Mouse (Mus musculus) urinary bladder, postnatal 4 days (tissue): ENCODE measurements around the gene Nin.

ENCODE experiments used
- DNase-seq, 2 experiments: peaks; one replicate each; pipeline ENCODE4 v3.0.0; 2021 to 2022; ENCODE audit warnings: low spot score in 2 of 2

Gene Nin

DNA sequence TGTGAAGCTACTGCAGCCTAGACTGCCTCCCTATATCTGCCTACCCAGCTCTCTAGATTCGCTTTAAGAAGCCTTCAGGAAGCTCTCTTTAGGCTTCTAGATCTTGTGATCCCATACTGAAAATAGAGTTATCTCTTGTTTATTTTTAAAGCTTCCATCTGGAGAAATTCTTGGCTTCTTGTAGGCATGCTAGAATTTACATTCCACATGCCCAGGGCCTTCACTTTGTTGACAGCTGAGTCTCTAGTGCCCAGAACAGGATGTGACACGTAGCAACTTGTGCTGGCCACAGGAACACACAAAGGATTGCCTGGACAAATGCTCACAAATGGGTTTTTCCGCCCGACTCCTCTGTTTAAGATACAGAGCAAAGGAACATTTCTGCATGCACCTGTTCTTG lies 97.6 kb downstream of the Nin start:
- no peak for DNase-seq

GRCm38 (mm10) chr12:70011681-70012080 lies 101.8 kb downstream of the Nin start:
- DNase-seq = no peak

DNA sequence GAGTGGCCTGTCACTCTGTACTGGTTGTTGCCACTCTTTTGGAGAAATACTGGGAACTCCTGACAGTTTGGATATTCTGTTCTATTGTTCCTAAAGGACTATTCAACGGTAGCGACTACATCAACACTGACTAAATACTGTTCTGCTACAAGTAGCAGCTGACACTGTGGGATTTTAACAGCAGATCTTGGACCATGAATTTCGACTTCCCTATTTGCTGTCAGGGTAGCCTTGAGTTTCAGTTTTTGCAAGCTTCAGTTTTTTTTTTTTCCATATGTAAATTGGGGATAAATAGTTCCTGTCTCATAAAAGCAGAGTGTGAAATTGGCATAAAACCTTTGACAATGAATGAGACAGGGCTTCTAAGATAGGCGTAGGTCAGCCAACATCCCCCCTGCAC lies 103.2 kb downstream of the Nin start:
- DNase-seq = no peak

DNA sequence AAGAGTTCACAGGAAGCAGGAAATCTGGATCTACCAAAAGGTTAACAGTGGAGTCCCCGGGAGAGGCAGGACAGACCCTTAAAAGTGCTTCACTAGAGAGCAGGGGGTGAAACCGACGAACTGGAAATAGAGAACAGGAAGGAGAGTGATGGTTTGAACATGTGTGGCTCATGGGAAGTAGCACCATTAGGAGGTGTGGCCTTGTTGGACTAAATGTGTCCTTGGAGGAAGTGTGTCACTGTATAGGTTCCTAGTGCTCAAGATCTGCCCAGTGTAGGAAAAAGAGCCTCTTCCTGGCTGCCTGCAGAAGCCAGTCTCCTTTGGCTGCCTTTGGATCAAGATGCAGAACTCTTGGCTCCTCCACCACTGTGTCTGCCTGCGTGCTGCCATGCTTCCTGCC lies 108.4 kb downstream of the Nin start:
- no peak for DNase-seq

DNA sequence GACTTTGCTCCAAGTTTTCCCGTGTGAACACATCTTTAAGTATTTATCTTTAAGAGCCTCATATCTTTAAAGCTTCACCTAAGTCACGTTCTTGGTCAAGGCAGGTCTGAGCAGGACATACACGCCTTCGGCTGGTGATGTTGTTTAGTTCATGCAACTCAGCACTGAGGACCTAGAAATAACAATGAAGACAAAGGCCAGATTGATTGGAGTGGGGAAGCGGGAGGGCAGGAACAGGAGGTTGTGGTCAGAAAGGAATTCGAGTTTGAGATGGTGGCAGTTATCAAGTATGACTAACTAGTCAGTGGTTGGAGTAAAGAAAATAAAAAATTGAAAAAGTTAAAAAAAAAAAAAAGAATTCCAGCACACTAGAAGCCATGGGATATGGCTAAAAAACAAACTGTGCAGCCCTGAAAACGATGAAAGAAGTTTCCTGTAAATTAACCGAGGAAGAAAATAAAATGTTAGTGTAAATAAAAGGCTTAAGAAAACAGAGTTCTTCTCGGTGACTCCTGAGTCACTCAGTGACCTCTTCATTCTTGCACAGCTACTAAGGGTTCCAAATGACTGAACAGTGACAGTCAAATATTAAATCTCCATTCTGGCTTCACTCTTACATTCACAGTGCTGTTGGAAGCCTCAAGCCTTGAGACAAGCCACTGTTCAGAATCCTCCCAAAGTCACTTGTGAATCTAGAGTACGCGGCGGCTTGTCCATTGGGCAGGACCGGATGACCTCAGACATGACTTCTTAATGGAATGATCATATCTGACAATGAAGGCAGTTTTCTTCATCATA lies 115.1 kb downstream of the Nin start:
- no peak for DNase-seq

DNA sequence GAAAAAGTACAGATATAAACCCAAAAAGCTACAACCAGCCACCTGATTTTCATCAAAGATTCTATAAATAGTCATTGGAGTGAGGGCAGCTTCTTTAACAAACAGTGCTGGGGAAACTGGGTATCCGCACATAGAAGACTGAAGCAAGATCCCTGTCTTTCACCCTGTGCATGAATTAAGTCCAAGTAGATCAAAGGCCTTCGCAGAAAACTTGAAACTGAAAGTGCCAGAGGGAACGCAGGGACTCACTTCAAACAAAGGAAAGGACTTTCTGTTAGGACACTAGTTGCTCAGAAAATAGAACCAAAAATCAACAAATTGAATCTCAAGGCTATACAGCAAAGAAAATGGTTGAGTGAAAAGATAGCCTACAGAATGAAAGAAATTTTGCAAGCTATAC lies 118.1 kb downstream of the Nin start:
- no peak for DNase-seq

DNA sequence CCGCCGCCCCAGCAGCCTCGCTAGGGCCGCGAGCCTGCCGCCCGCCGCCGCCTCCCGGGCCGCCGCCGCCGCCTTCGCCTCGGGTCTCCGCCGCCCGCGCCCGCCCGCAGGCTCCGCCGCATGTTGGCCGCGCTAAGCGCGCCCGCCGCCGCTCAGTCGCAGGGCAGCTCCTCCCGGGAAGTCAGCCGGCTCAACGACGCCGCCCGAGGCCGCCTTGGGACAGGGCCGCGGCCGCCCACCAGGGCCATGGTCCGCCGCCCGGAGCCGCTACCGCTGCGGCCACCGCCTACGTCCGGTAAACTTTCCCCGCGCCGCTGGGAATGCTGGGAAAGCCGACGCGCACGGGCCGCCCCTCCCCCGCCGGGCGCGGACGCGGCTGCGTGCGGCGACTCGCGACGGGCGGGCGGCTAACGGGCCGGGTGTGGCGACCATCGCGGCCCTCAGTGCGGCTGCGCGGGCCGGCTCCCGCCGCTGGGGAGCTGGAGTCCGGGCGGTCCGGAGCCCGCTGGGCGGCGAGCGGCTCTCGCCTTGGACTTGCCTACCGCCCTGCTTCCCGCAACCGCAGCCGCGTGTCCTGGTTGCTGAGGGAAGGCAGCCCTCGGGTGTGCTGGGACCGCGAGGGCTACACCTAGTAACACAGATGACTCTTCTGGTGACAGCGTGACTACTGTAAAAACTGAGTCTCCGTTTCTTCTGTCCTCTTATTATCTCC lies 126.6 kb downstream of the Nin start, which contains the start of gene Sav1:
Gene Sav1 (minus strand): TSS at position 217 of the 712 bp plus-strand sequence.
- peak; percentile 83 to 84 for DNase-seq

DNA sequence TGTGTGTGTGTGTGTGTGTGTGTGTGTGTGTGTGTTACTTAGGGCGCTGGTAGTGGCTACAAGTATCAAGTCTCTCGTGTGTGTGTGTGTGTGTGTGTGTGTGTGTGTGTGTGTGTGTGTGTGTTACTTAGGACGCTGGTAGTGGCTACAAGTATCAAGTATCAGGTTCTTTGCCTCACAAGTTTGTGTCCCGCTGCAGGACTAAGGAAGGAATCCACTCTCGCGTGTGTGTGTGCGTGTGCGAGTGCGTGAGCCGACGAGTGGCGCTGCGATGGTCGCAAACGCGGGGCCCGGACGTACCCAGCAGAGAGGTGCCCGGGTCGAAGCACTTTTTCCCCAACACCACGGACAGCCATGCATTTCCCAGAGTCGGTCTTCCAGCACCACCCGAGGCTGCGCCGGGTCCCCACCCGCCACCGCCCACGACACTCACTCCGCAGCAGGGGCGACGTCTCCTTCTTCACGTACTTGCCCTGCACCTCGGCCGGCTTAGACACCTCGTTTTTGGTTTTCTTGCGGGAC lies 127.2 kb downstream of the Nin start:
- DNase-seq = peak in 1 of 2 experiments; percentile 31

DNA sequence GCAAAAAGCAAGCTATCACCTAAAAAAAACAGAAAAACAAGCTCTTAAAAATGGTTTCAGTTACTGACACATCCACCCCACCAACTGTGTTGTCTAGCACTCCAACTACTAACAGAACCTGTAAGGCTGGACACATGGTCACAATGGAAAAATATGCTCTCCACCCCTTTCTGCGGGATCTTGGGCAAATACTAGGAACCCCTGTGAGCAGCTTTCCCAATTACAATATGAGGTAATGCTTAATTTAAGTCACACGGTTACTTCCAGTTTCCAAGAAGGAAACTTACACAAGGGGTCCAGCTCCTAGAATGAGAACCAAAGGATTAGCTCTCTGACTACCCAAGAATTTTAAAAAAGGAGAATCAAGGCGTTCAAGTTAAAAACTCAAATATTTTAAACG lies 128.0 kb downstream of the Nin start:
- DNase-seq = no peak

- DNase-seq = no peak
These were observed 130.6 kb downstream of the Nin start for GRCm38 (mm10) chr12:69982874-69983273.

- no peak for DNase-seq
These were observed 136.0 kb downstream of the Nin start for GRCm38 (mm10) chr12:69977376-69977998.

DNA sequence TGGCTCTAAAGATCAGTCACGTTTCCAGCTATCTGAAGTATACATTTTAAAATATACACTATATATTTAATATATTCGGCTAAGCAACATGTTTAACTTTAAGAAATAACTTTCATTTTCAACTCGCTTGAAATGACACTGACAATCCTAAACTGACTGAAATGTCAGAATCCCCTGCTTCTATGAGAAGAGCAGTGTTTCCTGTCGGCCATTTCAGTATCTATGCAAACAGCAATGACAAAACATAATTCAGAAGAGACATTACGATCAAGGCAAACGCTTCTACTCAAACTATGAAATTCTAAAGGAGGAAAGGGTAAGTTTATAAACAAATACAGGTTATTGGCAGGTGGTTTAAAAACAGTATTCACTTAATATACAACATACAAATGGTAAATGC lies 136.8 kb downstream of the Nin start:
- no peak for DNase-seq

DNA sequence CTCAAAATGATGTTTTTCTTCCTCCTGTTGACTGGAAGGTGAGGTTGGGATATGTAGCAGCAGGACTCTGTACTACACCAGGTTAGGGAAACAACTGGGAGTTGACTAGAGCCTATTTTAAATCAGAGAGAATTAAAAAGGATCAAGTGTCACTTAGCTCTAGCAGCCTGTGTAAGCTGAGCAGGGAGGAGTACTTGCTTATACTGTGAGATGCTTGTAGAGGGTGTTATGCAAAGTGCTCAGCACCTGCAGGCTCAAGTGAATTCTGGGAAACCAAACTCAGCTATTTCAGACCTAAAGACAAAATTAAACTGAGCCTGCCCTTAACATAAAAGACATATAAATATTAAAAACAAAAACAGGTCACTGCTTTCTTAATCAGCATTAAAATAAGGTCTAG lies 139.9 kb downstream of the Nin start:
- DNase-seq = no peak

- DNase-seq = no peak
These were observed 145.4 kb downstream of the Nin start for GRCm38 (mm10) chr12:69968154-69968553.

DNA sequence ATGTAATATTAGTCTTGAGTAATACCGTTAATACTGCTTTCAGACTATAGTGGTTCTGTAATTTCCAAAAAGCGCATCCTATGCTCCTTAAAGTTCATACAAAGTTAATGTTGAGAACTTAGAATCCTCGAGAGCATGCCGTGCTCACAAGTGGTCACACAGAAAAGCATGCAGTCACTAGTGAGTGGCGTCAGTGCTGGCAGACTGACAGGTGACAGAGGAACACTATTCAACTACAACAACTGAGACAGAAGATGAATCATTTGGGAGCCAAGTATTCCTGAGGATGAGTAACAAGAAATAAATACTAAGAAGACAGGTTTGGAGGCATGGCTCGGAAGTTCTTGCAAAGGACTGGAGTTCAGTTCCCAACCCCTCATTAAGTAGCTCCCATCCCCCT lies 146.4 kb downstream of the Nin start:
- DNase-seq = no peak

GRCm38 (mm10) chr12:69966071-69966470 lies 147.4 kb downstream of the Nin start:
- peak in 1 of 2 experiments; percentile 29 for DNase-seq

DNA sequence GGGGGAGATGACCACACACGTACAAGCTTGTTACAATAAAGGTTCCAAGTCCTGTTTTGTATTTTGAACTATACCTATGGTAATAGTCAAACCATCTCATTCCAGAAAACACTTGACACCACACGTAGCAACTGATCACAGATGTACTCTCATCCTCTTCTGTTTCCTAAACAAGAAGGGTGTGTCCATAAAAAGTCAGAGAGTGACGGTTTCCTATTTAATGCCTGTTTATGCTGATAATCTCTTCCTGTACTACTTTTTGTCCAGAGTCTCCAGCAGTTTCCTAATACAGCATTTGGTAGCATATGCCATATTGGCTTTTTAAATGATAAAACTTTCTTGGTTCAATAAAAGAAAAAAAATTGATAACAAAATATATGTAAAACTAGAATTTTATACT lies 147.9 kb downstream of the Nin start:
- no peak for DNase-seq

DNA sequence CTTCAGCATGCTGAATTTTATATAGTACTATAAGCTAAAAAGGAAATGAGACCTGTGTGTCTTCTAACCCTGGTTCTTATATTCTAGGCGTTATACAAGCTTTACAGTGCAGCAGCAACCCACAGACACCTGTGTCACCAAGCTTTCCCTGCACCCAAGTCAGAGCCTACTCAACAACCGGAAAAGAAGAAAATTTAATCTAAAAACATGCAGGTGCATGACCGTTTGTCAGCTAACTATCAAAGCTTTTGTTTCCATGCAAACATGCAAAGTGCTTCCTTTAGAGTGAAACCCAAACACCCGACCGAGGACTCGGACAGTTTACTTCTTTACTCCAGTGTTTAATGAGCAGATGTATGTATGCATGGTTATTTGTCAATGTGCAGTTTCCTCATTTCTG lies 150.4 kb downstream of the Nin start:
- no peak for DNase-seq

DNA sequence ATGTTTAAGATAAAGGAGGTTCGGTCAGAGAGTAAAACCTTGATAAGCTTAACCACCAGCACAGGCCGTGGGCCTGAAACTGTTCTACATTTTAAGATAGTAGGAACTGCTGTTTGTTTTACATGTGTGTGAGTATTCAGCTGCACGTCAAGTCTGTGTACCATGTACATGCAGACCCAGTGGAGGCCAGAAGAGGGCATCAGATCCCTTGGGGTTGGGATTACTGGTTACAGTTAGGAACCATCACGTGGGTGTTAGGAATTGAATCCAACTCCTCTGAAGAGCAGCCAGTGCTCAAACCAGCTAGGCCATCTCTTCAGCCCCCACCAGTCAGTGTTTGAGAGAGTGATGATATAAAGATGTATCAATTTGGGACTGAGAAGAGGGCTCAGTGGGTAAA lies 151.0 kb downstream of the Nin start:
- DNase-seq = peak in 1 of 2 experiments; percentile 63
